Mouse (Mus musculus): ENCODE data around the gene Ism1. TPM values are rescaled to one million over a fixed set of nuclear protein-coding genes. Genes with fewer than 3 reads are reported as not detected.

Gene Ism1
- polyA plus RNA-seq, 1 experiment = 0.36 TPM

DNA sequence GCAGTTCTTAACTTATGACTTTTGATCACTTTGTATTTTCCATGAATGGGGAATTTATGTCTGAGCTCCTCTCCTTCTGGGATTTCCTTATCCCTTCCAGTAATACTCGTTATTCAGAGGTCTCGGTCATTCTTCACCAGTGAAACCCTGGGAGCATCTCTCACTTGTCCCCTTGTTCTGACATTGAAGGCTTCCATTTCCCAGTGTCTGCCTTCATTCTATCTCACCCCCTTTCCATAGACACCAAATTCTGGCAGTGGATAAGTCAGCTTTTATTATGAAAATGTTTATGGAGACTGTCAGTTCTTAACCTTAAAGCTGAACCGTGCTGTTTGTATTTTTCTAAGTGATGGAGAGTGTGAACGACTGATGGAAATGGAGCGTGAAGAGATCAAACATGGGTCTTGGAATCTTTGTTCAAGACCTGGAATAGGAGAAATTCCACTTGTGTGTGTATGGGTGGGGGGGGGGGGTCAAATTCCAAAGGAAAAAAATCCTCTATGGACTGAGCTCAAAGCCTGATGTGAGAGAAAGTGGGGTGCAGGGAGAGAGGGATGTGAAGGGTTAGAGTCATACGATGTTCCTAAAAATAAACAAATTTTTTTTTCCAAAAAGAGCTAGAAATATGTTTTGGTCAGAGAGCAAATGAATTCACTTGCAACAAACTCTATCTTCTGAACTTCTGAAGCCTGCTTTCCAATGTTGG, 30.4 kb downstream of the Ism1 start:
- H3K4me3 ChIP-seq (ENCODE audit: control insufficient read depth, insufficient read depth, low read length) = no peak overlapping the region
- 92% methylated on average over 6 of the region's 6 CpGs for WGBS
- TF ChIP-seq CTCF (IDR thresholded peaks at IDR 0.05; ENCODE audit: borderline replicate concordance, control insufficient read depth, extremely low read depth, insufficient read depth, low read length, poor library complexity) (no peak), POLR2A (IDR thresholded peaks at IDR 0.05; ENCODE audit: control insufficient read depth, extremely low read depth, insufficient read depth, low read length, poor library complexity) (no peak)
- no peak overlapping the region for H3K27ac ChIP-seq (ENCODE audit: control insufficient read depth, insufficient read depth, low read length)
- H3K36me3 ChIP-seq (ENCODE audit: control insufficient read depth, insufficient read depth, low read length) = no peaks in the 10 kb centered on the region
- no peaks in the 10 kb centered on the region for H3K27me3 ChIP-seq (ENCODE audit: control insufficient read depth, insufficient read depth, low read length)
- H3K4me1 ChIP-seq (replicated peaks; ENCODE audit: control insufficient read depth, insufficient read depth, low read length) = no peaks in the 10 kb centered on the region
- no peak for DNase-seq

DNA sequence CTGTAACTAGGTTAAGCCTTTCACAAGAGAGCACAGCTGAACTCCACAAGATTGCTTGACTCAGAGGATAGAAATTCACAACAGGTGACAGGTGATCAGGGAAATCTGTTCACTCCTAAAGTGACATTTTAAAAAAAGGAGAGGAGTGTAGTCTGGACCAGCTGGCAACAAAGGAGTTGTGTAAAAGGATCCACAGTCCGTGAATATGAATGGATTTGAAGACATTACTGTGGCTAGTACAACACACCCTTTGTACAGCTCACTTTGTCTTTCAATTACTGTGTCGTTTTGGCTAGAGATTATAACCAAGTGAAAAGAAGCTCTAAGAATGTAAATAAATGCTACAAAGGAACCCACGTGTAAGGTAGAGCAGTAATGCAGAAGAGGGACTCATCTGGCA, 33.7 kb downstream of the Ism1 start:
- WGBS = 77% methylated on average over 3 of the region's 3 CpGs

DNA sequence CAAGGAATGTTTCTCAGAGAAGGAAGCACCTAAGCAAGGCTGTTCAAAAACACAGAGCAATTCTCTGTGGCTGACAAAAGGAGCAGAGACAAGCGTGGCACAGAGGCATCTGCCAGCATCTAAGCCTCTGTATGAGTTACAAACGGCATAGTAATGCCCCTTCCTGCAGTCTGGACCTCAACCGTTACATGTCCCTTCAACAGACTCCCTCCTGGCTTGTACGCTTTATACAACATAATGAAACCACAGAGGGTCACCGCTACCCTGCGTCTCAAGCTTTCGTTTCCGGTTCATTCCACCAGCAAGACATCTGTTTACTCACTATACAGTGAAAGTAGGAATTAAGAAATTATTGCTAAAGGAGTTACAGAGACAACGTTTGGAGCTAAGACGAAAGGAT, 34.1 kb downstream of the Ism1 start:
- H3K4me1 ChIP-seq (replicated peaks; ENCODE audit: control insufficient read depth, insufficient read depth, low read length) = no peaks in the 10 kb centered on the region
- H3K36me3 ChIP-seq (ENCODE audit: control insufficient read depth, insufficient read depth, low read length) = no peaks in the 10 kb centered on the region
- no peak overlapping the region for H3K4me3 ChIP-seq (ENCODE audit: control insufficient read depth, insufficient read depth, low read length)
- WGBS = 84% methylated on average over 10 of the region's 10 CpGs
- no peaks in the 10 kb centered on the region for H3K27me3 ChIP-seq (ENCODE audit: control insufficient read depth, insufficient read depth, low read length)
- H3K27ac ChIP-seq (ENCODE audit: control insufficient read depth, insufficient read depth, low read length) = no peak overlapping the region
- no peak for DNase-seq
- TF ChIP-seq POLR2A (IDR thresholded peaks at IDR 0.05; ENCODE audit: control insufficient read depth, extremely low read depth, insufficient read depth, low read length, poor library complexity) (no peak), CTCF (IDR thresholded peaks at IDR 0.05; ENCODE audit: borderline replicate concordance, control insufficient read depth, extremely low read depth, insufficient read depth, low read length, poor library complexity) (no peak)

More for the DNA sequence above, 33.7 kb downstream of the Ism1 start:
- TF ChIP-seq POLR2A (IDR thresholded peaks at IDR 0.05; ENCODE audit: control insufficient read depth, extremely low read depth, insufficient read depth, low read length, poor library complexity) = no peak
- no peak for TF ChIP-seq CTCF (IDR thresholded peaks at IDR 0.05; ENCODE audit: borderline replicate concordance, control insufficient read depth, extremely low read depth, insufficient read depth, low read length, poor library complexity)
- Histone ChIP-seq H3K27me3 (ENCODE audit: control insufficient read depth, insufficient read depth, low read length) (no peaks in the 10 kb centered on the region), H3K4me3 (ENCODE audit: control insufficient read depth, insufficient read depth, low read length) (no peak overlapping the region), H3K4me1 (replicated peaks; ENCODE audit: control insufficient read depth, insufficient read depth, low read length) (no peaks in the 10 kb centered on the region), H3K36me3 (ENCODE audit: control insufficient read depth, insufficient read depth, low read length) (no peaks in the 10 kb centered on the region), H3K27ac (ENCODE audit: control insufficient read depth, insufficient read depth, low read length) (no peak overlapping the region)
- no peak for DNase-seq

DNA sequence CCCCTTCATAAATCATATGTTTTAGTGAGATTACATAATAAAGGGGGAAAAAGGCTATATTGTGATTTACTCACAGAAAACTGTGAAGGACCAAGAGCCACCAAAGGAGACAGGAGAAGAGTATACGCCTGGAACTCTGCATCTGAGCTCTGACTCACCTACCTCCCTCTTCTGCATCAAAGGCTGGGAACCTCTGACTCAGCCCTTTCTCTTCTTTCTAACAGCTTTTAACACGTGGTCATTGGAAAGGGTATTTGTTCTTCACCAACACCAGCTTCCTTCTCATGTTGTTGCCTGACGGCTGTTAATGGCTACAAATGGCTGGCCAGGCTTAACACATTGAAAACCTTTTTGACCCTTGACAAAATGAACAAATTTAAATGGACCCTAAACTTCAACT, 36.2 kb downstream of the Ism1 start:
- Histone ChIP-seq H3K36me3 (ENCODE audit: control insufficient read depth, insufficient read depth, low read length) (no peaks in the 10 kb centered on the region), H3K4me1 (replicated peaks; ENCODE audit: control insufficient read depth, insufficient read depth, low read length) (no peaks in the 10 kb centered on the region), H3K27ac (ENCODE audit: control insufficient read depth, insufficient read depth, low read length) (no peak overlapping the region), H3K4me3 (ENCODE audit: control insufficient read depth, insufficient read depth, low read length) (no peak overlapping the region), H3K27me3 (ENCODE audit: control insufficient read depth, insufficient read depth, low read length) (no peaks in the 10 kb centered on the region)
- WGBS = 69% methylated on average over 3 of the region's 3 CpGs
- DNase-seq = no peak
- TF ChIP-seq CTCF (IDR thresholded peaks at IDR 0.05; ENCODE audit: borderline replicate concordance, control insufficient read depth, extremely low read depth, insufficient read depth, low read length, poor library complexity) (no peak), POLR2A (IDR thresholded peaks at IDR 0.05; ENCODE audit: control insufficient read depth, extremely low read depth, insufficient read depth, low read length, poor library complexity) (no peak)

DNA sequence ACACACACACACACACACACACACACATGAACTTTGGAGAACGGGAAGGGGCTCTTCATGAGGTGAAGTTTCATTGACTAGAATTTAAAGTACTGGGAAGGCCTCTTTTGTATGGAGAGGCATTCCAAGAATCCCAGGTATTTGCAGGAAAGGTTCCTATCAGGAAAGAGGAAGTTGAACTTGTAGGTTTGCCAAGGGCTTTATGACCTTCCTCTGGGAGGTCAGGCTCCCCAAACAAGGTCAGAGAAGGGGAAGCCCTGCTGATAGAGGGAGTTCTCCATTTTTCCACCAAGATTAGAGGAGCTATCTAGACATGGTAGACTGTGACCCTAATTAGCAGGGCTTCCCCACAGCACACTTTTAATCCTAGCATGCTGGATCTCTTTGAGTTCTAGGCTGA, 39.8 kb downstream of the Ism1 start:
- 100% methylated on average over 1 of the region's 1 CpGs for WGBS
- no peaks in the 10 kb centered on the region for H3K27me3 ChIP-seq (ENCODE audit: control insufficient read depth, insufficient read depth, low read length)
- TF ChIP-seq CTCF (IDR thresholded peaks at IDR 0.05; ENCODE audit: borderline replicate concordance, control insufficient read depth, extremely low read depth, insufficient read depth, low read length, poor library complexity) = no peak
- TF ChIP-seq POLR2A (IDR thresholded peaks at IDR 0.05; ENCODE audit: control insufficient read depth, extremely low read depth, insufficient read depth, low read length, poor library complexity) = no peak
- no peaks in the 10 kb centered on the region for H3K36me3 ChIP-seq (ENCODE audit: control insufficient read depth, insufficient read depth, low read length)
- no peak for DNase-seq
- H3K27ac ChIP-seq (ENCODE audit: control insufficient read depth, insufficient read depth, low read length) = no peak overlapping the region
- H3K4me3 ChIP-seq (ENCODE audit: control insufficient read depth, insufficient read depth, low read length) = no peak overlapping the region
- no peaks in the 10 kb centered on the region for H3K4me1 ChIP-seq (replicated peaks; ENCODE audit: control insufficient read depth, insufficient read depth, low read length)

DNA sequence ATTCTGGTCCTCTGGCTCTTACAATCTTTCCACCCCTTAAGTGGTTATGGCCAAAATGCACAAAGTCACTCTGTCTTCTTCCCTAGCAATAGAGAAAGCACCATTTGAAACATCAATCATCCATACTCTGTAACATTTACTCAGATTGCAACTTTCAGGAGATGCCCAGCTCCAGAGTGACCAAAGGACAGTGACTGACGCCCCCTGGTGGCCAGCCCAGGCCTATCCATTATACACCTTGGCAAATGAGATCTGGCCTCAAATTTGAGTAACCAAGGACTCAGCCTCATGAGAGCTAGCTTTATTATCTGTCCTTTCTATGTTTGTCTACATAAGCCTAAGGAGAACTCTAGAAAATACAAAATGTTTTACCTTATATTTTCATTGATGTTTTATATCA, 44.7 kb downstream of the Ism1 start:
- Histone ChIP-seq H3K4me3 (ENCODE audit: control insufficient read depth, insufficient read depth, low read length) (no peak overlapping the region), H3K4me1 (replicated peaks; ENCODE audit: control insufficient read depth, insufficient read depth, low read length) (no peaks in the 10 kb centered on the region), H3K27me3 (ENCODE audit: control insufficient read depth, insufficient read depth, low read length) (no peaks in the 10 kb centered on the region), H3K27ac (ENCODE audit: control insufficient read depth, insufficient read depth, low read length) (no peak overlapping the region), H3K36me3 (ENCODE audit: control insufficient read depth, insufficient read depth, low read length) (no peaks in the 10 kb centered on the region)
- WGBS = 0% methylated on average over 1 of the region's 1 CpGs
- peak; percentile 13 for DNase-seq
- TF ChIP-seq CTCF (IDR thresholded peaks at IDR 0.05; ENCODE audit: borderline replicate concordance, control insufficient read depth, extremely low read depth, insufficient read depth, low read length, poor library complexity) = no peak
- no peak for TF ChIP-seq POLR2A (IDR thresholded peaks at IDR 0.05; ENCODE audit: control insufficient read depth, extremely low read depth, insufficient read depth, low read length, poor library complexity)

DNA sequence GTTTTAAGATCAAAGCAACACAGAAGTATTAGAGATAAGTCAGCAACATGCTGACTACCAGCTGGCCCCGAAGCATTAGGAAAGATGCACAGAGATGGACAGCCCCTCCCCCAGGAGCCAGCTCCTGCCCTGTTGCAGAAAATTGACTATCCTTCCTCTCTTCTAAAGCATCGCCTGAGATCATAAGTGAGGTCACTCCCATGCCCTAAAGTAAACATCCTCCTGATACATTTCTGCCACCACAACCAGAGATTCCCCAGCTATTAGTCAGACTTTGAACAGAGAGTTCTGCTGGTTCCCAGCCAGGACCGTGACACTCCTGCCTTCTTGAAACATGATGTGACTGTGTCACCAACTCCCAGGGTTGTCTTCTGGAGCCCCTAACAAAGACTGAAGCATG, 45.3 kb downstream of the Ism1 start:
- Histone ChIP-seq H3K4me1 (replicated peaks; ENCODE audit: control insufficient read depth, insufficient read depth, low read length) (no peaks in the 10 kb centered on the region), H3K4me3 (ENCODE audit: control insufficient read depth, insufficient read depth, low read length) (no peak overlapping the region), H3K27ac (ENCODE audit: control insufficient read depth, insufficient read depth, low read length) (no peak overlapping the region), H3K27me3 (ENCODE audit: control insufficient read depth, insufficient read depth, low read length) (no peaks in the 10 kb centered on the region), H3K36me3 (ENCODE audit: control insufficient read depth, insufficient read depth, low read length) (no peaks in the 10 kb centered on the region)
- TF ChIP-seq CTCF (IDR thresholded peaks at IDR 0.05; ENCODE audit: borderline replicate concordance, control insufficient read depth, extremely low read depth, insufficient read depth, low read length, poor library complexity) (no peak), POLR2A (IDR thresholded peaks at IDR 0.05; ENCODE audit: control insufficient read depth, extremely low read depth, insufficient read depth, low read length, poor library complexity) (no peak)
- 61% methylated on average over 3 of the region's 3 CpGs for WGBS
- no peak for DNase-seq
